Mouse (Mus musculus) cortical plate, adult 2 months (tissue): ENCODE results near the gene Hsf2bp.

ENCODE experiments used
- CTCF ChIP-seq: fragments of 200-500 bp; IDR thresholded peaks from 2 replicates; pipeline ENCODE4 v1.5.1; 2011; ENCODE audit warnings: mild to moderate bottlenecking, control low read depth, low read length; ENCODE audit not compliant: insufficient read depth; ENCODE audit errors: extremely low read depth
- POLR2A ChIP-seq: fragments of 200-500 bp; IDR thresholded peaks from 2 replicates; pipeline ENCODE4 v1.6.1; 2011; ENCODE audit warnings: mild to moderate bottlenecking, low read length, control low read depth; ENCODE audit not compliant: insufficient read depth; ENCODE audit errors: extremely low read depth

DNA sequence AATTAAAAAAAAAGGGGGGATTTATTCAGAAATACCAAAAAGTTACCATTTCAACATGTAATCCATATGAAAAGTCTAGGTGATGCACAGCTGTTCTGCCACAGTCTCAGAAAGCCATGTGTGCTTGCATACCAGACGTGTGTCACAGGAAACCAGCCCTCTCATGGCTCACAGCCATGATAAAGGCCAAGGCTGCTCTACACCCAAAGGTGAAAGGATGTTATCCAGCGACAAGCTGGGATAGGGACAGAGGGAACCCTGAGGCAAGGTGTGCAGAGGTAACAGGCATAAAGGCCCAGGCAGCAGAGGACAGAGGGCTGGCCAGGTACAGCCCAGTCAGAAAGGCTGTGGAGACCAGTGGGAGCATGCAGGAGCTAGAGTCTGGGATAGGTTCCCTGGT lies 27.5 kb upstream of the Hsf2bp start:
- TF ChIP-seq POLR2A, result no peak
- TF ChIP-seq CTCF, result no peak
